Mouse (Mus musculus) spleen, adult 2 months (tissue): ENCODE measurements around the gene Fam89a.

Source experiments
- CTCF ChIP-seq: fragments of 200-500 bp; IDR thresholded peaks from 2 replicates; pipeline ENCODE4 v1.5.1; 2011; ENCODE audit warnings: mild to moderate bottlenecking, inconsistent platforms; ENCODE audit not compliant: insufficient read depth, insufficient read length, insufficient replicate concordance; ENCODE audit errors: extremely low read depth
- POLR2A ChIP-seq: fragments of 200-500 bp; IDR thresholded peaks from 2 replicates; pipeline ENCODE4 v1.6.1; 2011; ENCODE audit warnings: low read depth, low read length, inconsistent platforms

GRCm38 (mm10) chr8:124754792-124755190, 3.2 kb upstream of the Fam89a start:
- TF ChIP-seq CTCF (no peak), POLR2A (no peak)
